Mouse (Mus musculus): ENCODE measurements around the gene Epor. TPM values are rescaled to one million over a fixed set of nuclear protein-coding genes. Genes with fewer than 3 reads are reported as not detected.

The Epor gene
- polyA plus RNA-seq, 1 experiment: 8.8 TPM

DNA sequence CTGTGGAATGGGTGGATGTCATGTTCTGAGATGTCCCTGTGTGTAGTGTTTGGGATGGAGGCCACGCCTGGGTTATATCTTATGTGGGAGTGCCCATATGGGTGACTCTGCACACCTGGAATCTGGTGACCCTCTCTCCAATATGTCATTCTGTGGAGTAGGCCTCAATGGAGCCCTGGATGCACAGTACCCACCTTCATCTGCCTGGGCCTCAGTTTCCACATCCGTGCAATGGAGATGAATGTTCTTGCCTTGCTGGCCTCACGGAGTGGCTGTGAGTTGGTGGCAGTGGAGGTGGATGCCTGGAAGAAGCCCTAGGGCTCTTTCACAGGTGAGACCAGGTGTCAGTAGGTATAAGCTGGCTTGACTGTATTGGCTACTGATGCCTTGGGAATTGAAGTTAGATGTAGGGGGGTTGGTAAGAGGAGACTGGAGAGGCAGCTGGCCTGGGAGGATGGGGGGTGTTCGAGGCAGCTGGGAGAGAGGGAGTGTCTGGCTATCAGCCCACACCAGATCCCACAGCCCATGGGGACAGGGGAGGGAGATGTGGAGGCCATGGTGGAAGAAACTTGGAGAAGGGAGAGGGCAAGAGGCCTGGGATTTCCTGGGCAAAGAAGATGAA, 25.0 kb downstream of the Epor start:
- no peak for DNase-seq (ENCODE audit: extremely low spot score in 1 of 2, low spot score in 1 of 2)

- peak in 1 of 2 experiments; percentile 67 for DNase-seq (ENCODE audit: extremely low spot score in 1 of 2, low spot score in 1 of 2)
Measured at GRCm38 (mm10) chr9:21937711-21938175, 25.6 kb downstream of the Epor start.

- peak; percentile 98 for DNase-seq (ENCODE audit: extremely low spot score in 1 of 2, low spot score in 1 of 2)
Measured at GRCm38 (mm10) chr9:21936692-21937570, 26.4 kb downstream of the Epor start, which contains the start of gene Plppr2. Gene Plppr2, plus strand, starts transcription at chr9:21937033.

- DNase-seq (ENCODE audit: extremely low spot score in 1 of 2, low spot score in 1 of 2): no peak
Measured at GRCm38 (mm10) chr9:21935466-21936131, 27.7 kb downstream of the Epor start.

DNA sequence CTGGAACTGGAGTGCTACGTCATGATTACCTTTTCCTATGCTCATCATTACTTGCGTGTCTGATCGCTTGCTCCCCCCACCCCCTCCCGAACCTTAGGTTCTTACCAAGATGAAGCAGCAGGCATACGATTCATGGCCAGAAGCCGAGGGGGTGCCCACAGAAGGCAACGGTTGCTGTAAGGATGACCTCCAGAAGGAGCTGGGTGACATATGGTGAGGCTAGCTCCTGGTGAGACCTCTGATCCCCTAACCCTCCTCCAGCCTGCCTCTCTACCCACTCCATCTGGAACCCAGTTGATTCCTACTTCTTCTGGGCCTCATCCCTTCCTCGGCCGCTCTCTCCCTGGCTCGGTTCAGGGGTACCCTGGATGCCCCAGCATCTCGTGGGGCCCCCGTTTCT, 29.3 kb downstream of the Epor start:
- no peak for DNase-seq (ENCODE audit: extremely low spot score in 1 of 2, low spot score in 1 of 2)

DNA sequence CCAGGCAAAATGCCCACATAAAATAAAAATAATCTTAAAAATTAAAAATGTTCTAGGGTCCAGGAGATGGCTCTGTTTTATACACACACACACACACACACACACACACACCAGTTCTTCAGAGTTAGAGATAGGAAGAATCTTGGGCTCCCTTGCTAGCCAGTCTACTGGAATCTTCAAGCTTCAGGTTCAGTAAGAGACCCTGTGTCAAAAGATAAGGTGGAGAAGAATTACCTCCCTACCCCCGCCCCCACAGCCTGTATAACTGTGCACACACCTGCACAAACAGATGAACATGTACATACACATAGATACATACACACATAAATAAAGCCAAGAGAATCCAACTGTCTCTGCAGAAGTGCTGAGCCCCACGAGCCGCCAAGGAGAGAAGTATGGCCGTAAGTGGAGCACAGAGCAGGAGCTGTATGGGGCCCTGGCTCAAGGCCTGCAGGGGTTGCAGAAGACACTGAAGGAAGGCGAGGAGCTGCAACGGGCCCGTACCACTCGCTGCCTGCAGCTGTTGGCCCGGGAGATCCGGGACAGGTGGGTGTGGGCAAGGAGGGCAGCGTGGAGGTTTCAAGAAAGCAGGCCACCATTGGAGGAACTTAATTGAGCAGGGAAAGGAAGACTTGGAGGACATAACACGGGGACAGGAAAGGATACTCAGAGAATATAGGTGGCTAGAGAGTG, 30.7 kb downstream of the Epor start:
- DNase-seq (ENCODE audit: extremely low spot score in 1 of 2, low spot score in 1 of 2): no peak

DNA sequence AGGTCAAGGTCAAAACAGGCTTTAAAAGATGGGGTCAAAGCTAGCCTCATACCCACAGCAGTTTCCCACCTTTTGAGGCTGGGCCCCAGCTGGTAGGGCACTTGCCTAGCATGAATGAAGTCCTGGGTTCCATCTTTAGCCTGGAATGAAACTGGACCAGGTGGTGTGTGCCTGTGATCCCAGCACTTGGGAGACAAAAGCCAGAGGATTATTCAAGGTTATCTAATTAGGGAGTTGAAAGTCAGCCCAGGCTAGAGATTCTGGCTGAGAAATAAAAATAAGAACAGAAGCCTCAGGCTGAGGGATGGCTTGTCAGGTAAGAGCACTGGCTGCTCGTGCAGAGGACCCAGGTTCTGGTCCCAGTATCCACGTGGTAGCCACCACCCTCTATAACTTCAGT, 31.3 kb downstream of the Epor start:
- no peak for DNase-seq (ENCODE audit: extremely low spot score in 1 of 2, low spot score in 1 of 2)

DNA sequence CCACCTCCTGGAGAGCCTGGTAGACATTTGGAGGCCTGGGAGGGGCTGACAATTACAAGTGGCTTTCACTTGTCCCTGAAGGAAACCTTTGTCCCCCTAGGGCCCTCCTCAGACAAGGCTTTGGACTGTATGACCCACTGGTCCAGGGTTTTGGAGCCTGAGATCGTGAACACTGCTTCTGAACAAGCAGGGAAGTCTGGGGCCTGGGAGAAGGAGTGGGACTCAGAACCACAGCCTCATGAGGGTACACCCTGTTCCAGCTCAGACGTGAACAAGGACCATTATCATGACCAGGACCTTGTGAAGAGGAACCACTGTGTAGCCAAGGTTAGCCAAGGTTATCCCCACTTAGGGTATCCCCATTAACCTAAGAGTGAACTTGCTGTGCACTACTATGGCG, 34.1 kb downstream of the Epor start:
- no peak for DNase-seq (ENCODE audit: extremely low spot score in 1 of 2, low spot score in 1 of 2)

- DNase-seq (ENCODE audit: extremely low spot score in 1 of 2, low spot score in 1 of 2): peak; percentile 94 to 95
Measured at GRCm38 (mm10) chr9:21927208-21927753, 36.0 kb downstream of the Epor start, which contains the start of the genes Ccdc159 and Tmem205. Gene Ccdc159, plus strand, starts transcription at chr9:21927471. Gene Tmem205, minus strand, starts transcription at chr9:21927556.

- DNase-seq (ENCODE audit: extremely low spot score in 1 of 2, low spot score in 1 of 2): no peak
Measured at GRCm38 (mm10) chr9:21926784-21927183, 36.5 kb downstream of the Epor start.

- DNase-seq (ENCODE audit: extremely low spot score in 1 of 2, low spot score in 1 of 2): no peak
Measured at GRCm38 (mm10) chr9:21926155-21926554, 37.2 kb downstream of the Epor start.

DNA sequence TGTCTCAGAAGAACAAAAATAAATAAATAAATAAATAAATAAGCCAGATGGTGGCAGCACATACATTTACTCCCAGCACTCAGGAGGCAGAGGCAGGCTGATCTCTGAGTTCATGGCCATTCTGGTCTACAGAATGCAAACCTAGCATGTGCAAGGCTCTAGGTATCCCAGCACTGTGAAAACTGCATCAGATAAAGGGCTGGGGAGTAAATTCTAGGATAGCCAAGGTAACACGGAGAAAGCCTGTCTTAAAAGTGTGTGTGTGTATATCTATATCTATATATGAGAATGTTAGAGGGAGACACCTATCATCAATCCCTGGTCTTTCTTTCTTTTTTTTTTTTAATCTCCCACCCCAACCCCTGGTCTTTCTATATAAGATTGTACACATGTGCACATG, 37.8 kb downstream of the Epor start:
- DNase-seq (ENCODE audit: extremely low spot score in 1 of 2, low spot score in 1 of 2): no peak

DNA sequence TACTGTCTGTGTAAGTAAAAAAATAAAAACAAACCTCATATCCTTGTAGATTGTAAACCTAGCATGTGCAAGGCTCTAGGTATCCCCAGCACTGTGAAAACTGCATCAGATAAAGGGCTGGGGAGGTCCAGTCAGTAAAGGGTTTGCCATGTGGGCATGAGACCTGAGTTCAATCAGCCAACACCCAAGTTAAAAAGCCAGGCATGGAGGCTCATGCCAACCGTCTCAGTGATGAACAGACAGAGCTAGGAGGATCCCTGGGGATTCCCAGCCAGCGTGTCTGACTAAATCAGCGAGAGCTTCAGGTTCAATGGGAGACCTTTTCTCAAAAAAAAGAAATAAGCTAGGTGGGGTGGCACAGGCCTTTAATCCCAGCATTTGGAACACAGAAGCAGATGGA, 38.3 kb downstream of the Epor start:
- DNase-seq (ENCODE audit: extremely low spot score in 1 of 2, low spot score in 1 of 2): no peak

GRCm38 (mm10) chr9:21924099-21924493, 39.2 kb downstream of the Epor start:
- no peak for DNase-seq (ENCODE audit: extremely low spot score in 1 of 2, low spot score in 1 of 2)

DNA sequence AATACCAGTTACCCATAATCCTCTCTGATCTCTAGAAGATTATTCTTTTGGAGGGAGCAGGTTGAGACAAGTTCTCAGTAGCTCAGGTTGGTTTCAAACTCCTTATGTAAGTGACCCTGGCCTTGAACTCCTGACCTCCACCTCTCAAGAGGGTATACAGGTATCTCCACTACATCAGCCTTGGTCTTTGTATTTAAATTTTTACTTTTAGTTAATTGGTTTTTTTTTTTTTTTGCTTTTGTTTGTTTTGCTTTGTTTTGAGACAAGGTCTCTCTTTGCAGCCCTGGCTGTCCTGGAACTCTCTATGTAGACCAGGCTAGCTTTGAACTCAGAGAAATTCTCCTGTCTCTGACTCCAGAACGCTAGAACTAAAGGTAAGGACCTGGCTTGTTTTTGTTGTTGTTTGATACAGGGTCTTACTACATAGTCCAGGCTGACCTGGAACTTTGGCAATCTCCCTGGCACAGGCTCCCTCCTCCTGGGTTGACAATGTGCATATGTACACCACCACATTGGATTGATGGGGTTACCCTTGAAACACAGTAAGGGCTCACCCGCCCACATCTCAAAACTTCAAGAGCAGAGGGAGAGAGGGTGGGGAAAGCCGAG, 39.7 kb downstream of the Epor start:
- DNase-seq (ENCODE audit: extremely low spot score in 1 of 2, low spot score in 1 of 2): no peak

- no peak for DNase-seq (ENCODE audit: extremely low spot score in 1 of 2, low spot score in 1 of 2)
Measured at GRCm38 (mm10) chr9:21923036-21923435, 40.3 kb downstream of the Epor start.

GRCm38 (mm10) chr9:21918692-21919384, 44.5 kb downstream of the Epor start:
- peak in 1 of 2 experiments; percentile 49 for DNase-seq (ENCODE audit: extremely low spot score in 1 of 2, low spot score in 1 of 2)

- DNase-seq (ENCODE audit: extremely low spot score in 1 of 2, low spot score in 1 of 2): peak; percentile 72 to 92
Measured at GRCm38 (mm10) chr9:21918035-21918592, 45.2 kb downstream of the Epor start, which contains the start of gene Rab3d. Gene Rab3d, minus strand, starts transcription at chr9:21918192.

Measured in frontal cortex, adult 2 months (tissue).